Mouse (Mus musculus) liver, embryonic 14.5 days (tissue): ENCODE data around the gene Nacc1.

Source experiments
- CTCF ChIP-seq: IDR thresholded peaks from 2 replicates; pipeline ENCODE4 v1.5.1; 2016; ENCODE audit warnings: antibody characterized with exemption, low read depth, control low read depth
- EP300 ChIP-seq: IDR thresholded peaks from 2 replicates; pipeline ENCODE4 v1.6.1; 2016; ENCODE audit warnings: antibody characterized with exemption, low read depth

GRCm38 (mm10) chr8:84735597-84735996, 47.9 kb upstream of the Nacc1 start:
- no peak for TF ChIP-seq CTCF
- no peak for TF ChIP-seq EP300
